In genomic region chr7:80032216-80033052, GRCm38 (mm10) we compare ENCODE assay signal across 9 mouse cellular contexts. TPM values are rescaled to one million over a fixed set of nuclear protein-coding genes. Genes with fewer than 3 reads are reported as not detected.
DNase-seq lines count a peak whose midpoint lies in the region; ATAC-seq and TF ChIP-seq lines count a peak whose summit lies in the region.
"Had no signal": no experiment of that assay in that cellular context is flagged by ENCODE, and none has a peak within 500 bp of the region (broad histone marks: within the 10 kb centered on the region; RNA-seq: fewer than 3 reads in every experiment).

No protein-coding gene starts in this region.

- DNase-seq in heart, embryonic 10.5 days (ENCODE audit: low spot score), result no peak
- no peak for DNase-seq in heart, adult 9 months (ENCODE audit: low spot score in 2 of 2)
- DNase-seq in CH12.LX (ENCODE audit: extremely low read depth), result no peak
- DNase-seq in natural killer cell, adult 2 months (ENCODE audit: low spot score in 2 of 2), result no peak
- no peak for DNase-seq in left cerebral cortex, postnatal 10 days (ENCODE audit: extremely low spot score in 1 of 2, low spot score in 2 of 2)
- DNase-seq in Muller cell, postnatal 12 days (ENCODE audit: inconsistent ontology term), result no peak
- DNase-seq: adrenal gland, adult 8-10 months had no signal

- 48% methylated on average over 10 of the region's 10 CpGs for WGBS in heart, embryonic 10.5 days
- 32% methylated on average over 9 of the region's 10 CpGs for WGBS in embryonic facial prominence, embryonic 12.5 days

- H3K27ac ChIP-seq in heart, embryonic 10.5 days, result peak overlapping the region; percentile 73; the same call in 1 of the 2 replicates
- no peak overlapping the region for H3K27ac ChIP-seq in CH12.LX (ENCODE audit: insufficient read depth, low read depth)
- 0 out of 2 replicates have a peak overlapping the region, but pooled peaks have one; percentile 9 for H3K27ac ChIP-seq in embryonic facial prominence, embryonic 12.5 days

- H3K4me3 ChIP-seq in heart, embryonic 10.5 days, result no peak overlapping the region
- peak overlapping the region in 1 of 3 experiments; percentile 32 for H3K4me3 ChIP-seq in CH12.LX (replicated peaks in 1 of 3; ENCODE audit: low read depth in 2 of 3, low read length in 2 of 3, poor library complexity in 1 of 3)
- no peak overlapping the region for H3K4me3 ChIP-seq in embryonic facial prominence, embryonic 12.5 days

- H3K79me2 ChIP-seq in CH12.LX (replicated peaks; ENCODE audit: control insufficient read depth, extremely low read depth, insufficient read depth, poor library complexity, severe bottlenecking), result peaks cover 70% of the 10 kb centered on the region

- no peak for TF ChIP-seq EP300 in CH12.LX (IDR thresholded peaks at IDR 0.05; ENCODE audit: low read length)

- intact Hi-C loops in left cerebral cortex, postnatal 10 days (cut with DNase I), result no loop called here

- H3K4me2 ChIP-seq in CH12.LX (ENCODE audit: insufficient read depth, low read depth, poor library complexity, severe bottlenecking), result peak overlapping the region; percentile 96
- H3K4me2 ChIP-seq in embryonic facial prominence, embryonic 12.5 days (replicated peaks), result no peak overlapping the region

- dilution Hi-C loops in CH12.LX (cut with MboI; ENCODE audit: extremely low pct_ligation_motif_present, extremely low pct_unique_long_range_greater_than_20kb, low sequenced_read_pairs), result no loop called here

- H3K4me1 ChIP-seq in heart, embryonic 10.5 days, result peaks cover 74% of the 10 kb centered on the region
- H3K4me1 ChIP-seq in CH12.LX (ENCODE audit: control insufficient read depth in 1 of 2, insufficient read depth in 2 of 2), result peaks cover 27 to 76% of the 10 kb centered on the region in 2 experiments
- peaks cover 45% of the 10 kb centered on the region for H3K4me1 ChIP-seq in embryonic facial prominence, embryonic 12.5 days

- H3K27me3 ChIP-seq in heart, embryonic 10.5 days (ENCODE audit: insufficient read depth, poor library complexity, severe bottlenecking), result no peaks in the 10 kb centered on the region
- H3K27me3 ChIP-seq in CH12.LX (replicated peaks), result no peaks in the 10 kb centered on the region
- no peaks in the 10 kb centered on the region for H3K27me3 ChIP-seq in embryonic facial prominence, embryonic 12.5 days

- peak overlapping the region; percentile 73 for H3K9ac ChIP-seq in CH12.LX (ENCODE audit: insufficient read depth, low read depth)
- peak overlapping the region; percentile 33; the same call in 1 of the 2 replicates for H3K9ac ChIP-seq in embryonic facial prominence, embryonic 12.5 days

- TF ChIP-seq RAD21 in CH12.LX (IDR thresholded peaks at IDR 0.05; ENCODE audit: low read depth, low read length), result no peak

- H3K36me3 ChIP-seq in heart, embryonic 10.5 days, result peaks cover 6% of the 10 kb centered on the region; the same call in 1 of the 2 replicates
- peaks cover 0 to 27% of the 10 kb centered on the region in 2 experiments for H3K36me3 ChIP-seq in CH12.LX (replicated peaks in 1 of 2; ENCODE audit: control insufficient read depth in 1 of 2, insufficient read depth in 1 of 2, low read length in 1 of 2)
- H3K36me3 ChIP-seq in embryonic facial prominence, embryonic 12.5 days, result no peaks in the 10 kb centered on the region

- no peak for TF ChIP-seq CTCF in CH12.LX (conservative IDR thresholded peaks at IDR 0.05 in 1 of 2, IDR thresholded peaks at IDR 0.05 in 1 of 2; ENCODE audit: low read depth in 2 of 2, low read length in 2 of 2)

- no peak for ATAC-seq in embryonic facial prominence, embryonic 12.5 days (ENCODE audit: insufficient number of reproducible peaks, insufficient read depth, low FRiP score, low TSS enrichment)
- ATAC-seq in megakaryocyte, adult 5-6 weeks (ENCODE audit: poor library complexity, severe bottlenecking), result peak; percentile 71

- H3K9me3 ChIP-seq in heart, embryonic 10.5 days, result no peaks in the 10 kb centered on the region
- no peaks in the 10 kb centered on the region for H3K9me3 ChIP-seq in CH12.LX (replicated peaks; ENCODE audit: low read length)
- no peaks in the 10 kb centered on the region for H3K9me3 ChIP-seq in embryonic facial prominence, embryonic 12.5 days

- peak; percentile 3; the same call in 1 of the 2 replicates for TF ChIP-seq POLR2A in CH12.LX (IDR thresholded peaks at IDR 0.05; ENCODE audit: low read depth, low read length)

- in situ Hi-C loops in CH12.LX (cut with MboI; ENCODE audit: low pct_ligation_motif_present, low pct_unique_long_range_greater_than_20kb, low sequenced_read_pairs), result no loop called here

TF ChIP-seq in CH12.LX, 34 proteins besides CTCF, POLR2A, EP300 and RAD21:
- no peak for TF ChIP-seq IRF4 (IDR thresholded peaks at IDR 0.05; ENCODE audit: low read depth, low read length)
- peak; percentile 79; the same call in 1 of the 2 replicates for TF ChIP-seq MAFK (IDR thresholded peaks at IDR 0.05; ENCODE audit: insufficient replicate concordance, low read length)

RNA-seq across cellular contexts. Expression of gene Zfp710, which starts 7.8 kb away (rescaled TPM):
- polyA plus RNA-seq in heart, embryonic 10.5 days (2016; fragmentation: Nextera tagmentation; extraction: Ambion mirVana), result 14.8 and 20.8 TPM in 2 replicates
- total RNA-seq in CH12.LX (2012; rRNA removed), result 16.2 and 16.3 TPM in 2 replicates
- total RNA-seq in CH12.LX (2014; rRNA removed), result 6.1 and 7.6 TPM in 2 replicates
- polyA plus RNA-seq in CH12.LX (2012; ENCODE audit: insufficient read length, low read depth), result 12.1 and 14.4 TPM in 2 replicates
- 21.6 and 22.2 TPM in 2 replicates for polyA plus RNA-seq in embryonic facial prominence, embryonic 12.5 days (2016; fragmentation: Nextera tagmentation; extraction: Ambion mirVana)
- total RNA-seq in megakaryocyte, adult 5-6 weeks (2015), result 59.1 and 66.2 TPM in 2 replicates
- 73.8 and 90.1 TPM in 2 replicates for total RNA-seq in megakaryocyte, adult 5-6 weeks (2017)
- total RNA-seq in left cerebral cortex, postnatal 10 days (2021), result 10 to 100 TPM; 15.8 to 16.7 TPM
